Comparison of ENCODE assay signal across 25 mouse cellular contexts in the genomic region with DNA sequence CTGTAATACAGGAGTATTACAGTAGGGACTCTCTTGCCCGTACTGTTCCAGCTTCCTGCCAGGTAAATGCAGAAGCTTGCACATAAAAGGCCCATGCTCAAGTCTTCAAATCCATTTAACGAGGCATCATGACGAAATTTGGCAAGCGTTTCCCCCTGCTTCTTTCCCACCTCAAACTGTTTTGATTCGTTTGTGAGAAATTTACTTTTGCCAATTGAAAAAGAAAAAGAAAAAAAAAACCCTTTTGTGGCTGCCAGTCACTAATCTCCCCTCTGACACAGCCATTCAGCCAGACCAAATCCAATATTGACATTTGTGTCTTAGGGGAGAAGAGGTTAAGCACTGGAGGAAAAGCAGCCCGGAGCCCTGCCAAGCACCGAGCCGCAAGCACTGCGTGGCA.
"Had no signal": no experiment of that assay in that cellular context is flagged by ENCODE, and none has a peak within 500 bp of the region (broad histone marks: within the 10 kb centered on the region; RNA-seq: fewer than 3 reads in every experiment).

No protein-coding gene starts in this region.

- H3K9ac ChIP-seq: heart, embryonic 12.5 days; hindbrain, embryonic 12.5 days; hindbrain, embryonic 14.5 days; intestine, embryonic 15.5 days; limb, embryonic 12.5 days had no signal

- H3K27ac ChIP-seq: gastrocnemius, adult 2 months; heart, embryonic 10.5 days; hindbrain, embryonic 10.5 days; hindbrain, embryonic 12.5 days; hindbrain, embryonic 14.5 days; intestine, embryonic 15.5 days; layer of hippocampus, adult 2 months; left cerebral cortex, adult 2 months; limb, embryonic 10.5 days; limb, embryonic 12.5 days had no signal

- H3K9me3 ChIP-seq: heart, embryonic 10.5 days; heart, embryonic 12.5 days; hindbrain, embryonic 10.5 days; hindbrain, embryonic 12.5 days; intestine, embryonic 15.5 days; limb, embryonic 10.5 days; limb, embryonic 12.5 days had no signal

- H3K4me1 ChIP-seq: heart, embryonic 12.5 days; hindbrain, embryonic 10.5 days; hindbrain, embryonic 12.5 days; intestine, embryonic 15.5 days; limb, embryonic 10.5 days; limb, embryonic 12.5 days had no signal

- H3K27me3 ChIP-seq: heart, embryonic 12.5 days; hindbrain, embryonic 12.5 days; intestine, embryonic 15.5 days; limb, embryonic 12.5 days had no signal

- H3K4me3 ChIP-seq: gastrocnemius, adult 2 months; heart, embryonic 10.5 days; heart, embryonic 12.5 days; hindbrain, embryonic 10.5 days; hindbrain, embryonic 12.5 days; intestine, embryonic 15.5 days; layer of hippocampus, adult 2 months; left cerebral cortex, adult 2 months; limb, embryonic 10.5 days; limb, embryonic 12.5 days had no signal

- ATAC-seq: hindbrain, embryonic 16.5 days; inflammation-experienced regulatory T-cells, adult 6 months; intestine, embryonic 15.5 days; intestine, postnatal 0 days had no signal

- H3K4me2 ChIP-seq: heart, embryonic 12.5 days; hindbrain, embryonic 12.5 days; hindbrain, embryonic 14.5 days; intestine, embryonic 15.5 days; limb, embryonic 12.5 days; liver, embryonic 11.5 days had no signal

- H3K36me3 ChIP-seq: heart, embryonic 10.5 days; heart, embryonic 12.5 days; hindbrain, embryonic 10.5 days; hindbrain, embryonic 12.5 days; intestine, embryonic 15.5 days; limb, embryonic 10.5 days; limb, embryonic 12.5 days had no signal

- DNase-seq: gastrocnemius, adult 2 months; gastrocnemius, postnatal 10 days; gastrocnemius, postnatal 25 days; heart, postnatal 10 days; heart, postnatal 4 days; kidney, adult 18-20 months; kidney, adult 8-10 months; kidney, postnatal 10 days; kidney, postnatal 25 days; kidney, postnatal 4 days; liver had no signal
